Mouse (Mus musculus) left cerebral cortex, adult 2 months (tissue): ENCODE measurements around the gene Pde10a. TPM values are rescaled to one million over a fixed set of nuclear protein-coding genes. Genes with fewer than 3 reads are reported as not detected.

ENCODE experiments used
- DNase-seq, 2 experiments: peaks; one replicate each; pipeline ENCODE4 v3.0.0; 2021 to 2022; ENCODE audit warnings: low spot score in 2 of 2, mixed read lengths in 1 of 2; ENCODE audit errors: extremely low spot score in 1 of 2
- H3K27ac ChIP-seq: fragments of 200-600 bp; 2 replicates; pipeline ENCODE4 v1.8.1; 2022
- H3K4me3 ChIP-seq: fragments of 200-600 bp; 2 replicates; pipeline ENCODE4 v1.8.1; 2022
- CTCF ChIP-seq: fragments of 200-600 bp; IDR thresholded peaks from 2 replicates; pipeline ENCODE4 v1.8.1; 2022; ENCODE audit warnings: antibody characterized with exemption, mild to moderate bottlenecking, moderate library complexity
- intact Hi-C: fragments of 180-260 bp; cut with DNase I; formaldehyde crosslinking; loops from one replicate; pipeline ENCODE4 v1.15.1; 2025
- total RNA-seq, 2 experiments: library from RNA; stranded (reverse); gene quantifications; 2 replicates each; pipeline ENCODE4 v1.2.3; 2021

Gene Pde10a
- total RNA-seq, 2 experiments from 2014 or later = 78.0 to 113 TPM

DNA sequence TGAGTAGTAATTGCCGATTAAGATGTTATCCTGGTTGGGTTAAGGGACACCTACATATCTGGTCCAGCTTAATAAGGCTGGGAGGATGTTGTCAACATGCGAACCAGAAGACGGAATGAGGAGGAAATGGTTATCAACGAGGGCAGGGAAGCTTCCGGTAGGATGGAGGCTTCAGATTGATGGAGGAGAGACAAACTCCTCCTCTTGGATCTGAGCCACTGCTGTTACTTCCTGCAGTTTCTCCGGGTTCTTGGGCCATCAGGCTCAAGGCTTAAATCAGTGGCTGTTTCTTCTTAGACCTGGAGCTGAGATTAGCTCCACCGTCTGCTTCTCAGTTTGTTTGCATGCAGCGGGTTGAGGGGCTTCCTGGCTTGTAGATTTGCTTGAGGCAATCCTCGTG is 30.6 kb downstream of the Pde10a start:
- Histone ChIP-seq H3K27ac (no peak overlapping the region), H3K4me3 (no peak overlapping the region)
- no peak for TF ChIP-seq CTCF
- intact Hi-C loops = no loop called here
- DNase-seq = no peak

DNA sequence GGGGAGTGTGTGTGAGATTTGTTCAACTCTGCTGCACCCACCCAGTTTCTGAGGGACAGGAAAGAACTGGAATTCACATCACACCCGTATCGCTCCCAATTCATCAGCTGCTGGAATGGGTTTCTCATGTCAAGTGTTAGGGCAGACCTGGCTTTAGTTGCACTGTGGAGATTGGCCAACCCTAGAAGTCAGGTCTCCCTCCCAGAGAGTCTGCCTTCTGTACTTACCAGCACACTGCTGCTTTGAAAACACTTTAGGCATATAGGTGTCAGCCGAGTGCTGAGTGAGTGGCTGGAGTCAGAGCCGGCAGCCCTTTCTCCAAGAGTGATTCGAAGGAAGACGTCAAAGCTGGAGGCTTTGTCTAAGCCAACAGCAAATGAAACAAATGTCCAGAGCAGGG is 31.1 kb downstream of the Pde10a start:
- TF ChIP-seq CTCF = no peak
- DNase-seq = no peak
- intact Hi-C loops = no loop called here
- Histone ChIP-seq H3K4me3 (no peak overlapping the region), H3K27ac (no peak overlapping the region)

DNA sequence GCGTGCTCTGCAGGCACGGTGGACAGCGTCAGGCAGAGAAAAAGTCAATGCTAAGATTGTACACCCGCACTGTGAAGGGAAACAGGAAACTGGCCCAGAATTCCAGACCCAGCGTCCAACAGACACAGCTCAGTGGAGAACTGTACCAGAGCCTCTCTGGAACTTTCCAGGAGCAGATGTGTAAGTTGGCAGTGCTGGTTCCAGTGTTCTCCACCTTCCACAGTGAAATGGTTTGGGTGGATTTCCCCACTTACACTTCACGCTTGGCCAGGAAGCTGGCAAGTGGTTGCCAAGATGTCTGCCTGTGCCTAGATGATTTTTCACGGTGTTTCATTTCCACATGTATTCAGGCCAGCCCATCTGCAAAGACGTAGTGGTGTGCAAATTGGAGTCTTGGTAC is 32.8 kb downstream of the Pde10a start:
- intact Hi-C loops = no loop called here
- TF ChIP-seq CTCF = no peak
- H3K27ac ChIP-seq = no peak overlapping the region
- H3K4me3 ChIP-seq = no peak overlapping the region
- DNase-seq = no peak

- H3K27ac ChIP-seq = no peak overlapping the region
- no peak overlapping the region for H3K4me3 ChIP-seq
- no peak for DNase-seq
- intact Hi-C loops = no loop called here
- TF ChIP-seq CTCF = no peak
Measured at GRCm38 (mm10) chr17:8562101-8562885, 37.1 kb downstream of the Pde10a start.

DNA sequence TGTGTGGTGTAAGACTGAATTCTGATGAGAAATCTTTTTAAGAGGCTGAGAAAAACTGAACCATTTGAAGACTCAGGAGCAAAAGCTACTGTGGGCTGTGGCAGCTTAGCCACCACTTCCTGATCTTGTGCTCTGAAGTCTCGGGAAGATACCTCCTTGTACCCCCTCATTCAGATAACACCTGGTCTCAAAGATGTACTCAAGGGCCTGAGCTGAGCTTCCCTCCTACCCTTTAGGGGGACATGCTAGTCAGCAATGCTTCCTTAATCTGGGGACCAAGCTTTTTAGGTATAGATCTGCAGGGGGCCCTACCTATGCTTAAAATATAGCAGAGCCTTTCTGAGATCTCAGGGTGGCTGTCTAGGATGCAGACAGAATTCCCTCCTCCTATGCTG is 37.7 kb downstream of the Pde10a start:
- no peak for TF ChIP-seq CTCF
- H3K27ac ChIP-seq = no peak overlapping the region
- no peak overlapping the region for H3K4me3 ChIP-seq
- no peak for DNase-seq
- intact Hi-C loops = no loop called here

- no peak for TF ChIP-seq CTCF
- H3K4me3 ChIP-seq = no peak within 1 kb of the TSS
- no peak within 1 kb of the TSS for H3K27ac ChIP-seq
- no peak for DNase-seq
- intact Hi-C loops = no loop called here
Measured at GRCm38 (mm10) chr17:8566850-8567249, 41.7 kb downstream of the Pde10a start, which contains the start of gene Gm17087. Gm17087 (minus strand) TSS chr17:8566950.

DNA sequence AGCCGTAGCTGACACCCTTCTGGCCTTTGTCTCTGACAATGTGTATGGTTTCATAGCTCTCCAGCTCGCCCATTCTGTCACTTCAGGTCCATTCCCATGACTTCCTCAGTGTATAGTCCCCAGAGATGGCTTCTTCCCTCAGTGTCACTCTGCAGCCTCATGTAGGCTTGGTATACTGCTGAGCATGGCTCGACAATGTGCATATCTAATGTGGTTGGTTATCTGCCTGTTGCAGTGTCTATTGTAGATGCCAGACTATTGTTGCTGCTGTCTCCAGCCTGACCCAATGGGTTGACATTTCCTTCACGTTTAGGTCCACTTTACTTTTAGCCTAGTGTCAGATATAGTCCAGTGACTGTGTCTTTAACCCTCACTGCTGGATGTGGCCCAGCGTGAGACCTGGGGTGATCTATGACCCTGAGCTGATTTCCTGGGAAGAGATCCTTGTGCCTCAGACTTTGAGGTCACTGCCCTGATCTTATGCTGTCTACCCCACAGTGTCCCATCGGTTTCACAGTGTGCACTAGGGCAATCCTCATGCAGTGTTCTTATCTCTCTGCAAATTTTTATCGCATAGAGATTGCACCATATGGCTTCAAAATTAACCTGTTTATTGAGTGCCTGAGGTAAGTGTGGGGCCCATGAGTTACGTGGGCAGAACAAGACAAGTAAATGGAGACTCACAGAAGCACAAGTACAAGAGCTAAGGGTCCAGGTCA is 48.5 kb downstream of the Pde10a start:
- H3K27ac ChIP-seq = no peak overlapping the region
- DNase-seq = no peak
- intact Hi-C loops = no loop called here
- no peak overlapping the region for H3K4me3 ChIP-seq
- TF ChIP-seq CTCF = no peak

- intact Hi-C loops = no loop called here
- no peak for DNase-seq
- peak; percentile 64 for TF ChIP-seq CTCF
- H3K4me3 ChIP-seq = no peak overlapping the region
- no peak overlapping the region for H3K27ac ChIP-seq
Measured at GRCm38 (mm10) chr17:8580360-8580759, 55.2 kb downstream of the Pde10a start.

GRCm38 (mm10) chr17:8581579-8581978 is 56.4 kb downstream of the Pde10a start:
- intact Hi-C loops = no loop called here
- no peak for TF ChIP-seq CTCF
- 0 out of 2 replicates have a peak overlapping the region, but pooled peaks have one; percentile 1 for H3K27ac ChIP-seq
- H3K4me3 ChIP-seq = no peak overlapping the region
- DNase-seq = peak in 1 of 2 experiments; percentile 32

GRCm38 (mm10) chr17:8592427-8593277 is 67.5 kb downstream of the Pde10a start:
- peak; percentile 75 to 85 for DNase-seq
- intact Hi-C loops = loop anchor here (1.0 to 5.0 kb wide), 3 partner anchors 65 to 129 kb away; partner anchors contain the start of gene Pde10a
- TF ChIP-seq CTCF = peak; percentile 80
- H3K27ac ChIP-seq = no peak overlapping the region
- peak overlapping the region; percentile 27; the same call in 1 of the 2 replicates for H3K4me3 ChIP-seq

DNA sequence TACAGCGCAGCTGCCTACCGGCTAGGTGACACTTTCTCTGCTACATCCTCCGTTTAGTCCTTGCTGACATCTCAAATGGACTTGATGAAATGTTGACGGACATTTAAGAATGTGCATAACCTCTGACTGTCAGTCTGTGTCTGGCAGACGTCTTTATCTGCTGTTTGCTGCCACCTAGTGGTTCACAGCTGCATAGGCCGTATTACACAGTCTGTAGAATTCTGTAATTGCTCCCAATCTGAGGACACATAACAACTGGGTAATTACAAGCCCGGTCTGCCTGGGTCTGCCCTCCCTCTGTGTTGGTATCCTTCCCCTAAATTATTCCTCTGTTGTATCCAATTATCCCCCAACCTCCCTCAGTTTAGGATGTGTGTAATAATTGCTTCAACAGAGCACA is 72.6 kb downstream of the Pde10a start:
- peak; percentile 97 for TF ChIP-seq CTCF
- Histone ChIP-seq H3K4me3 (no peak overlapping the region), H3K27ac (no peak overlapping the region)
- DNase-seq = peak; percentile 62 to 65
- intact Hi-C loops = loop anchor here (1.0 to 5.0 kb wide), 2 partner anchors 132 to 210 kb away; no protein-coding TSS in a partner anchor
